Mouse (Mus musculus): ENCODE data around the gene Anapc10. TPM values are rescaled to one million over a fixed set of nuclear protein-coding genes. Genes with fewer than 3 reads are reported as not detected.

Gene Anapc10
- 37.3 TPM for polyA plus RNA-seq (2014; fragmentation: Illumina TruSeq; extraction: RNeasy Lipid Tissue Mini Kit (QIAGEN cat#74804); ENCODE audit: low read depth, low replicate concordance)

GRCm38 (mm10) chr8:79711064-79711961 is at the start of gene Anapc10, which contains the start of gene Abce1:
Gene Anapc10 (plus strand): TSS chr8:79711820.
Gene Abce1 (minus strand): TSS chr8:79711740.

Other genes starting within 250 kb of the Anapc10 start
- 51.5 TPM for gene Otud4, start 72.2 kb upstream of the Anapc10 start, polyA plus RNA-seq (2014; fragmentation: Illumina TruSeq; extraction: RNeasy Lipid Tissue Mini Kit (QIAGEN cat#74804); ENCODE audit: low read depth, low replicate concordance)
- gene Abce1, start 80 bp upstream of the Anapc10 start, polyA plus RNA-seq (2014; fragmentation: Illumina TruSeq; extraction: RNeasy Lipid Tissue Mini Kit (QIAGEN cat#74804); ENCODE audit: low read depth, low replicate concordance): 186 TPM